Mouse (Mus musculus): Measurements from ENCODE around the gene A630076J17Rik.

GRCm38 (mm10) chr3:107238471-107238980, 8.1 kb downstream of the A630076J17Rik start:
- TF ChIP-seq CTCF (IDR thresholded peaks at IDR 0.05; ENCODE audit: low read depth, low read length) (no peak), POLR2A (IDR thresholded peaks at IDR 0.05; ENCODE audit: insufficient read depth, low read length) (no peak), EP300 (IDR thresholded peaks at IDR 0.05; ENCODE audit: insufficient read depth, low read depth, low read length) (no peak)
